Mouse (Mus musculus) layer of hippocampus, postnatal 14 days (tissue): ENCODE measurements around the gene Ccdc66. TPM values are rescaled to one million over a fixed set of nuclear protein-coding genes. Genes with fewer than 3 reads are reported as not detected.
A peak's percentile ranks its signal among the peaks of the same experiment; 100 is the strongest.

Experiments
- DNase-seq, 2 experiments: peaks; one replicate each; pipeline ENCODE4 v3.0.0; 2021 to 2022; ENCODE audit warnings: low spot score in 2 of 2, mixed read lengths in 1 of 2
- long read RNA-seq, 2 experiments: library from polyadenylated mRNA; stranded (forward); transcript quantifications; one replicate each; pipeline ENCODE4 v2.0.0; 2021
- total RNA-seq, 2 experiments: library from RNA; stranded (reverse); gene quantifications; 2 replicates each; pipeline ENCODE4 v1.2.3; 2021

The Ccdc66 gene
- total RNA-seq: 10 to 100 TPM; 16.1 to 20.8 TPM
- long read RNA-seq, experiment 1, full-length matches to known transcripts: 1 of 2 reads
- long read RNA-seq, experiment 1, partial matches to known transcripts: 0 of 2 reads
- long read RNA-seq, experiment 1, other reads (novel, unspliced or antisense): 1 of 2 reads
- long read RNA-seq, experiment 2, full-length matches to known transcripts: 4 of 6 reads
- long read RNA-seq, experiment 2, partial matches to known transcripts: 1 of 6 reads
- long read RNA-seq, experiment 2, other reads (novel, unspliced or antisense): 1 of 6 reads

- DNase-seq: peak; percentile 99 to 100
Measured at GRCm38 (mm10) chr14:27507894-27508643, at the start of gene Ccdc66. Gene Ccdc66 (minus strand): TSS chr14:27508460.

- DNase-seq: peak in 1 of 2 experiments; percentile 14
Measured at GRCm38 (mm10) chr14:27543838-27544426, 35.7 kb upstream of the Ccdc66 start.

DNA sequence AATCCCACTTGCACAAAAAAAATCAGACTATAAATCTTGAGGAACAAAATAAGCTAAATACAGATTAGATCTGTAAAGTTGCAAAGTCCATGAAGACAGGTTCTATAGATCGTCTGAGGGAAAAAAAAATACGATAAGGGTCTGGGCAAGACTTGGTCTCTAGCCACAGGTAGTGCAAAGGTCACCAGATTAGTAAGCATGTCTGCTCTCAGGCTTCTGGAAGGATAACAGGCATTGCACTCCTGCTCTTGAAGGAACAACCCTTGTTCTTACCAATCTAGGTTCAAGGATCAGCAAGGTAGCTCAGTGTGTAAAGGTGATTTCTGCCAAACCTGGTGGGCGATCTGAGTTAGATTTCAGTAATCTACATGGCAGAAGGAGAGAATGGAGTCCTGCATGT, 28.2 kb upstream of the Ccdc66 start:
- DNase-seq: no peak

DNA sequence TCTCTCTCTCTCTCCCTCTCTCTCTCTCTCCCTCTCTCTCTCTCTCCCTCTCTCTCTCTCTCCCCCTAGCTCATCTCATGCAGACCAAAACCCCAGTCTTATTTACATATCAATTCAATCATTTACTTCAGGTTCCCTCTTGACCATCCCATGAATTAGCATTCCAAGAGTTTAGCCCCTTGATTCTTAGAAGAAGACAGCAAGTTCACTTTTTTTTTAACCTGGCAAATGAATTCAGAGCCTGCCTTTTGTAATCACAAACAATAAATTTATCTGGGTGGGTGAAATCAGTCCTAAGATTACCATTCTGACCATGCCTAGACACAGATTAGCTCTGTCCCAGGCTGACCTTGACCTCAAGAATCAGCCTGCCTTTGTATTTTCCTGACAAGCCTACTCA, 16.3 kb upstream of the Ccdc66 start:
- DNase-seq: no peak

- DNase-seq: no peak
Measured at GRCm38 (mm10) chr14:27508644-27509301, 513 bp upstream of the Ccdc66 start.

DNA sequence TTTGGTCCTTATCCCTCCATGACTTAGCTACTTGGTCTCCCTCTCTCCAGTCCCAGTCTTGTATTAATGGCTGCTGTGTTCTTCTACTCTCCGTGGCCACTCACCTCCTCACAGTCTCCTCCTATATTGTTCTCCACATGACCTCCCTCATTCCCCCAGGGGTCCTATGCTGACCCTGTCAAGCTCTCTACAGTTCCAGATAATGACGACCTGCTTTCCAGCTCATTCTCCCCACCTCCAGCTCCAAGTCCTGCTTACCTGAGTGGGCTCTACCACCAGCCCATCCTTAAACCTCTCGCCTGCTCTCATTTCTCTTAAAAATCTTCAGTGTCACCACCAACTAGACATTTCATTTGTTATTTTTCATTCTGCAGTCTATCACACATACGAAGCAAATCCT, 7.2 kb downstream of the Ccdc66 start:
- no peak for DNase-seq

GRCm38 (mm10) chr14:27493516-27493915, 14.7 kb downstream of the Ccdc66 start:
- no peak for DNase-seq

DNA sequence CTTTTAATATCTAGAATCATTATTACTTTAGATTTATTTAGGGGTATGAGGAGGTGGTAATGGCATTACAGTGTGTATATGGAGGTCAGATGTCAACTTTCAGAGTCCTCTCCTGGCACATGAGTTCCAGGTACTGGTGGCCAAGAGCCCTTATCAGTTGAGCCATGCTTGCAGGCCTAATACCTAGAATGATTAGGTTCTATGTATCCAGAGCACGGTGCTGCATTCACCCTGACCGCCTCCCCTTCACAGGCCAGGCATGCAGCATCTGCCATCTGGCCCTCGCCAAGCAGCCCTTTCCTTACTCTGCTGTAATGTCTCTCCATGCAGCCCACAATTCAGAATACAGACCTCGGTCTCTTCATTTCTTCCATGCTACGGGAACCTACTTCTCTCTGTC, 16.9 kb downstream of the Ccdc66 start:
- DNase-seq: no peak

GRCm38 (mm10) chr14:27446963-27447362, 61.3 kb downstream of the Ccdc66 start:
- no peak for DNase-seq

GRCm38 (mm10) chr14:27444851-27445281, 63.4 kb downstream of the Ccdc66 start:
- peak in 1 of 2 experiments; percentile 65 for DNase-seq

DNA sequence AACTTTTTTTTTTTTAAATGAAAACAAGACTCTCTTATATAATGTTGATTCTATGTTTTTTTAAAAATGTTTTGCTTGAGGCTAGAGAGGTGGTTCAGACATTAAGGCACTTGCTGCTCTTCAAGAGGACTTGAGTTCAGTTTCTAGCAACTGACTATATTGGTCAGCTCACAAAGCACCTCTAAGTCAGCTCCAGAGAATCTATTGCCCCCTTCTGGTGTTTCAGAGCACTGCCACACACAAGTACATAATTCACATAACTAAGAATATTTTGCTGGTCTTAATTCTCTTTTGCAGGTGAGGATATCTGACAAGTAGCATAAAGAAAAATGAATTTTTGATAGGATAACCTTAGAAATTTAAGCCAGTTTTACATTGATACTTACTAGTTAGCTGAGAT, 67.3 kb downstream of the Ccdc66 start:
- DNase-seq: no peak

GRCm38 (mm10) chr14:27436826-27437225, 71.4 kb downstream of the Ccdc66 start:
- DNase-seq: no peak

DNA sequence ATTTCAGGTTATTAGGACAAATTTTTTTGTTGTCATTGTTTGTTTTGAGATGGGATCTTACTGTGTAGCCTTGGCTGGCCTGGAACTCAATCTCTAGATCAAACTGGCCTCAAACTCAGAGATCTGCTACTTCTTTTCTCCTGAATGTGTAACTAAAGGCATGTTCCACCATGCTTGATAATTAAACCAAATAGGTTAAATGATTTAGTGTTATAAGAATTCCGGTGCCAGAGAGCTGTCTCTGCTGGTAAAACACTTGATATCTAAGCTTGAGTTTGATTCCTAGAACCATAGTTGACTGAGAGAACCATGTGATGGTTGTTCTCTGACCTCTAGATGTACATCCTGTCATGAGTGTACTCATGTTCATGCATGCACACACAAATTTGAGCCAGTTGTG, 72.1 kb downstream of the Ccdc66 start:
- no peak for DNase-seq

GRCm38 (mm10) chr14:27432064-27432463, 76.2 kb downstream of the Ccdc66 start:
- DNase-seq: no peak

Other genes starting within 250 kb of the Ccdc66 start
- 10 to 100 TPM; 25.9 to 27.5 TPM for gene Fam208a, start 79.6 kb downstream of the Ccdc66 start, total RNA-seq
- gene Erc2, start 114.0 kb upstream of the Ccdc66 start, total RNA-seq: 100 to 1,000 TPM; 252 to 266 TPM